20 mouse cellular contexts compared by ENCODE assay signal in genomic region chr7:124880771-124881170, GRCm38 (mm10).
DNase-seq lines count a peak whose midpoint lies in the region; ATAC-seq and TF ChIP-seq lines count a peak whose summit lies in the region.
"Had no signal": no experiment of that assay in that cellular context is flagged by ENCODE, and none has a peak within 500 bp of the region (broad histone marks: within the 10 kb centered on the region; RNA-seq: fewer than 3 reads in every experiment).

No protein-coding gene starts in this region.

- H3K9me3 ChIP-seq in intestine, embryonic 15.5 days, result no peaks in the 10 kb centered on the region
- H3K9me3 ChIP-seq in intestine, postnatal 0 days (ENCODE audit: control insufficient read depth), result no peaks in the 10 kb centered on the region
- H3K9me3 ChIP-seq in intestine, embryonic 16.5 days (ENCODE audit: control insufficient read depth, low read length), result no peaks in the 10 kb centered on the region

- no peak overlapping the region for H3K27ac ChIP-seq in intestine, embryonic 15.5 days
- no peak overlapping the region for H3K27ac ChIP-seq in intestine, postnatal 0 days (ENCODE audit: low read depth, low read length)
- H3K27ac ChIP-seq in intestine, embryonic 16.5 days (ENCODE audit: low read length), result no peak overlapping the region

- peak; percentile 82 for ATAC-seq in intestine, embryonic 15.5 days
- no peak for ATAC-seq in intestine, postnatal 0 days
- peak; percentile 89 for ATAC-seq in intestine, embryonic 16.5 days
- ATAC-seq: activated CD4-positive, CD25-positive, alpha-beta regulatory T cell, adult 4 months; CD4-positive, CD25-positive, alpha-beta regulatory T cell, adult 4 months; Patski had no signal

- peak; percentile 43 for DNase-seq in heart, adult 11 months
- no peak for DNase-seq in heart, adult 8-10 months (ENCODE audit: low spot score)
- no peak for DNase-seq in layer of hippocampus, postnatal 25 days (ENCODE audit: extremely low spot score in 1 of 2, low spot score in 1 of 2)
- DNase-seq: adrenal gland, adult 2 months; adrenal gland, adult 8-10 months; adrenal gland, postnatal 10 days; adrenal gland, postnatal 14 days; adrenal gland, postnatal 25 days; adrenal gland, postnatal 36 days; B cell, adult 2 months; cerebellum, adult 11 months; cerebellum, adult 11-12 months; cerebellum, adult 18-20 months had no signal

- H3K9ac ChIP-seq in intestine, embryonic 15.5 days, result no peak overlapping the region
- H3K9ac ChIP-seq in intestine, postnatal 0 days (ENCODE audit: low read depth, low read length), result no peak overlapping the region
- no peak overlapping the region for H3K9ac ChIP-seq in intestine, embryonic 16.5 days (ENCODE audit: low read depth, low read length)

- 73% methylated on average over 6 of the region's 6 CpGs for WGBS in intestine, embryonic 15.5 days
- 51% methylated on average over 6 of the region's 6 CpGs for WGBS in intestine, postnatal 0 days
- WGBS in intestine, embryonic 16.5 days, result 76% methylated on average over 6 of the region's 6 CpGs

- H3K4me2 ChIP-seq in intestine, embryonic 15.5 days (replicated peaks), result no peak overlapping the region
- H3K4me2 ChIP-seq in intestine, postnatal 0 days (replicated peaks; ENCODE audit: low read depth), result no peak overlapping the region
- no peak overlapping the region for H3K4me2 ChIP-seq in intestine, embryonic 16.5 days (ENCODE audit: low read depth, low read length)

- no peak for TF ChIP-seq CTCF in intestine, postnatal 0 days (IDR thresholded peaks at IDR 0.05; ENCODE audit: low read depth)

- H3K36me3 ChIP-seq in intestine, embryonic 15.5 days, result no peaks in the 10 kb centered on the region
- H3K36me3 ChIP-seq in intestine, postnatal 0 days (ENCODE audit: control insufficient read depth, insufficient read depth), result no peaks in the 10 kb centered on the region
- H3K36me3 ChIP-seq in intestine, embryonic 16.5 days (ENCODE audit: control insufficient read depth, insufficient read depth, low read length), result no peaks in the 10 kb centered on the region
- H3K36me3 ChIP-seq: G1E had no signal

- no peaks in the 10 kb centered on the region for H3K4me1 ChIP-seq in intestine, embryonic 15.5 days (replicated peaks)
- H3K4me1 ChIP-seq in intestine, postnatal 0 days (replicated peaks; ENCODE audit: control insufficient read depth, insufficient read depth, low read length), result no peaks in the 10 kb centered on the region
- H3K4me1 ChIP-seq in intestine, embryonic 16.5 days (ENCODE audit: control insufficient read depth, insufficient read depth, low read length), result no peaks in the 10 kb centered on the region

- H3K4me3 ChIP-seq in intestine, embryonic 15.5 days (replicated peaks), result no peak overlapping the region
- no peak overlapping the region for H3K4me3 ChIP-seq in intestine, postnatal 0 days (ENCODE audit: low read depth, low read length)
- H3K4me3 ChIP-seq in intestine, embryonic 16.5 days (ENCODE audit: low read length), result no peak overlapping the region

- no peaks in the 10 kb centered on the region for H3K27me3 ChIP-seq in intestine, embryonic 15.5 days (replicated peaks)
- H3K27me3 ChIP-seq in intestine, postnatal 0 days (replicated peaks; ENCODE audit: control insufficient read depth, insufficient read depth, low read length), result no peaks in the 10 kb centered on the region
- no peaks in the 10 kb centered on the region for H3K27me3 ChIP-seq in intestine, embryonic 16.5 days (replicated peaks; ENCODE audit: control insufficient read depth, insufficient read depth, low read length)
- H3K27me3 ChIP-seq: Patski had no signal
